Mouse (Mus musculus): ENCODE data around the gene Ifit3. TPM values are rescaled to one million over a fixed set of nuclear protein-coding genes. Genes with fewer than 3 reads are reported as not detected.

The Ifit3 gene
- 51.8 TPM for polyA plus RNA-seq (2017; shearing (Covaris generic))

DNA sequence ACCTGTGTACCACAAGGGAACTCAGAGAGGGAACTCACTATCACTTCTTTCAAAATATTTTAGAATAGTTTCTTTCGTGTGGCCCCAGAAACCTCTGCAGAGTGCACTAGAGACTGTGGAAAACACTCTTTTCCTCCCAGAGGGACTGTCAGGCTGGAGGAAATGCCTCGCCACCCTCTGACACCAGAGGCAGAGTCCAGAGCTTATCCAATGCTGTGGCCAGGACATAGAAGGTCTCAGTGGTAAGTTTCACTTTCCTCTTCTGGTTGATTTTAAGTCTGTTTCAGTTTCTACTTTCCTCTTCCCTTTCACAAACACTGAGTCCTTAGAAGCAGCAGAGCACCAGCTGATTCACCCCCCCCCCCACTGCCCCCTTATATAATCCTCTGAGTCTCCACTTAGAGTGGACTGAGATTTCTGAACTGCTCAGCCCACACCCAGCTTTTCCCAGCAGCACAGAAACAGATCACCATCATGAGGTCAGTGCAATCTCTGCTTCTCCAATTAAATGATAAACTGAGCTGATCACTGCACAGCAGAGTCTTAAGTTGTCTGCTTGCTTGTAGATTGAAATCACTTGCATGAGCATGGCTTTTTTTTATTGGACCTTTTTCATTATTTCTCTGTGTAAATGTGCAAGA is at the start of gene Ifit3:
Gene Ifit3, plus strand, starts transcription at position 406 of the 641 bp plus-strand sequence.

DNA sequence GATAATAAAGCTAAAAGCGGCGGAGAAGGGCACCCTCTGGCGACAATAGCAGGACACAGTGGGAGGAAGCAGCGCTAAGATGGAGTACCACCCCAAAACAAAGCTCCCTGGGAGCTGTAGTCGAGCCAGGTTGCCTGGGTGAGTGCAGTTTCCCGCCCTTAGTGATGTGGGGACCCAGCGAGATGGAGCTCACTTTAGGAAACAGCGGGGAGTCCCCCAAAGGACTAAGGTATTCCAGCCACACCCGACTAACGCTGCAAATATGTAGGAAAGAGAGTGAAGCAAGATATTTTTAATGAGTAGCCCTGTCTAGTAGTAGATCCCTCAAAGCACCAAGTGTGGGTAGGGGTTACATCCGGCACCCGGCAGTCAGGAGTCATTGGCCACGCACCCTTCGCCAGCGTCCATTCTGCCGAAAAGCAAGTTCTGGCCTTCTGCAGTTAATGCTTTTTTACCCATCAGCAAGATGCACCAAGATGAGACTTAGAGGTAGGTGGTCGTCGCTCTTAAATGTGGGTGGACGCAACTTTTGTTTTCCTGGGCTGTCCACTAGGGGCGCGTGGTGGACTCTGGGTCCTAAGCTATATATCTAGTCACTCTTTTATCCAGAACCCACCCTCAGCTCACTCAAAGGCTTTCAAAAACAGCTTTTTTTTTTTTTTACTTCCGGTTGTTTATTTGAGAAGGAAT is 32.7 kb upstream of the Ifit3 start, which contains the start of gene Ifit2:
Gene Ifit2, plus strand, starts transcription at position 161 of the 690 bp plus-strand sequence.

DNA sequence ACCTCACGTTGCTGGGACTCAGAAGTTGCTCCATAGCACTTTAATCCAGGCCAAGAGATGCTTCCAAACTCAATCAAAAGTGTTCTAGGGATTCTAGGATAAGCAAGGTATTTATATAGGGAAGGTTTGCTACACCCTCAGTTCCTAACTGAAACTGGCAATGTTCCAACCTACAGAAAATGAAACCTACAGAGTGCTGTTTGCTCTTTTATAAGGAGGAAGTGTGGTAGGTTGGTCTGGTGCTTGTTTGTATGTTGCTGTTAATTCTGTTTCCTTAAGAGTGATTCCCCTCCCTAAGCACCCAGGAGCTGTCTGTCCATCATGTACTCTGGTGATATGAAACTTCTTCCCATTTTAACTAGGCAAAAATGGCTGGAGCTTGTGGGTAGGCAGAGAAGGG is 18.6 kb downstream of the Ifit3 start, which contains the start of gene Ifit1bl1:
Gene Ifit1bl1, minus strand, starts transcription at position 69 of the 400 bp plus-strand sequence.

DNA sequence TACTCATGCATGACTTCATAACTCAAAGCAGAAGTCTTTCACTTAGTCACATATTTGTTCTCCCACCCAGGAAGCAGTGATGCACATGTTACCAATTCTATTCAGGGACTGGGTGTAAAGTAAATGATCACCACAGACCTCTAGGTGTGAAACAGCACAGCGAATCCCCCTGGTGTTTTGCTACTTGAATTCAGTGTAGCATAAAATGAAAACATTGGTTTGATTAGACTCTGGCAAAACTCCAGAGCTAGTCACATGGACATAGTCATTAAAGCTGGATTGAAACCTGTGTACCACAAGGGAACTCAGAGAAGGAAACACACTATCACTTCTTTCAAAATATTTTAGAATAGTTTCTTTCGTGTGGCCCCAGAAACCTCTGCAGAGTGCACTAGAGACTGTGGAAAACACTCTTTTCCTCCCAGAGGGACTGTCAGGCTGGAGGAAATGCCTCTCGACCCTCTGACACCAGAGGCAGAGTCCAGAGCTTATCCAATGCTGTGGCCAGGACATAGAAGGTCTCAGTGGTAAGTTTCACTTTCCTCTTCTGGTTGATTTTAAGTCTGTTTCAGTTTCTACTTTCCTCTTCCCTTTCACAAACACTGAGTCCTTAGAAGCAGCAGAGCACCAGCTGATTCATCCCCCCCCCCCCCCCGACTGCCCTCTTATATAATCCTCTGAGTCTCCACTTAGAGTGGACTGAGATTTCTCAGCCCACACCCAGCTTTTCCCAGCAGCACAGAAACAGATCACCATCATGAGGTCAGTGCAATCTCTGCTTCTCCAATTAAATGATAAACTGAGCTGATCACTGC is 24.1 kb downstream of the Ifit3 start, which contains the start of gene Ifit3b:
Gene Ifit3b, plus strand, starts transcription at position 734 of the 815 bp plus-strand sequence.

Other genes with a start within 250 kb of the Ifit3 start
- gene Ch25h, start 108.4 kb upstream of the Ifit3 start, polyA plus RNA-seq (2017; shearing (Covaris generic)) = not detected
- 116 TPM for gene Lipa, start 56.1 kb upstream of the Ifit3 start, polyA plus RNA-seq (2017; shearing (Covaris generic))
- gene Ifit2, start 32.8 kb upstream of the Ifit3 start, polyA plus RNA-seq (2017; shearing (Covaris generic)) = 43.5 TPM
- gene Ifit1bl1, start 18.4 kb downstream of the Ifit3 start, polyA plus RNA-seq (2017; shearing (Covaris generic)) = 109 TPM
- 8.1 TPM for gene Ifit3b, start 24.4 kb downstream of the Ifit3 start, polyA plus RNA-seq (2017; shearing (Covaris generic))
- 2.2 TPM for gene Ifit1bl2, start 57.2 kb downstream of the Ifit3 start, polyA plus RNA-seq (2017; shearing (Covaris generic))
- 57.9 TPM for gene Ifit1, start 57.3 kb downstream of the Ifit3 start, polyA plus RNA-seq (2017; shearing (Covaris generic))
- gene Slc16a12, start 163.8 kb downstream of the Ifit3 start, polyA plus RNA-seq (2017; shearing (Covaris generic)) = not detected